Mouse (Mus musculus): ENCODE results near the gene Styx.
"Not testable (repeated sequence)": the region's sequence is repeated elsewhere in the genome, so short reads cannot be mapped to it uniquely, and the experiment has no call there.

The Styx gene

DNA sequence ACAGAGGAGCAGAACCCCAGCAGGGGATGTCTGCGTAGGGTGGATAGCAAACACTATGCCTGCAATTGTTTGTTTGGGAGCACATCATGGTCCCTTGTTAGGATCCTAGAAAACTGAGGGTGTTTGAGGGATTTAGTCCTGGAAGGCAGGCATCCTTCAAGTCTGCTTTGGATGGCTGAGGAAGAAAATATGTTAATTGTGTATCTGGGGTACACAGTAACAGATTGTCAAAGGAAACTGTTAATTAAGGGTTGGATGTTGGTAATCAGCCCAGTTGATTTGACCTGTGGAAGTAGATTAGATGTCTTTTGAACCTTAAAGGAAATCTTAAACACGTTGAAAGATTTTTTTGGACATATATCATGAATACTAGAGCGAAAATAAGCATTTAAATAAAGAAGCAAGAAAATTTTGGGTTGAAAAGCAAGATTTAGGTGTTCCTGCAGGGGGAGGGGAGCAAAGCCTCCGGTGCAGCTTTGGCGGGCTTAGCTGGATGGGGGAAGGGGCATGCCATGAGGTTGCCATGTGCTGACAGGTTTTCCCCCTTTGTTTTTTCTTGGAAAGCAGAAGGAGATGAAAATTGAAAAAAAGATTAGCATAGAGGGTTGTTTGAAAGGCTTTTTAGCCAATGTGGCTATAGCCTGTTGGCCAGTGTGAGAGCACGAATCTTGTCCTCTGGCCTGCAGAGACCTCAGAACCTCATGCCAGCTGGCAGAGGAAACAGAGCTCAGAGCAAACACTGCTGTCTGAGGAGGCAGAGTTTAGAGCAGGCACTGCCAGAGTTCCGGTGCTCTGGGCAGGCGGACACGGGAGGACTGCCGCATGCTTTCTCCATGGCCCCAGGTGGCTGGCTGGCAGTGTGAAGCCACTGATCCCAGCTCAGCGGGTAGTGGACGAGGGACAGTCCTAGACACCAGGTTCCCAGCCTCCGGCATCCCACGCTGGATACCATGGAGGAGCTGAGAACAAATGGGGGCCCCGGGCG, 13.6 kb downstream of the Styx start:
- DNase-seq (ENCODE audit: extremely low read depth, low read depth), result no peak

DNA sequence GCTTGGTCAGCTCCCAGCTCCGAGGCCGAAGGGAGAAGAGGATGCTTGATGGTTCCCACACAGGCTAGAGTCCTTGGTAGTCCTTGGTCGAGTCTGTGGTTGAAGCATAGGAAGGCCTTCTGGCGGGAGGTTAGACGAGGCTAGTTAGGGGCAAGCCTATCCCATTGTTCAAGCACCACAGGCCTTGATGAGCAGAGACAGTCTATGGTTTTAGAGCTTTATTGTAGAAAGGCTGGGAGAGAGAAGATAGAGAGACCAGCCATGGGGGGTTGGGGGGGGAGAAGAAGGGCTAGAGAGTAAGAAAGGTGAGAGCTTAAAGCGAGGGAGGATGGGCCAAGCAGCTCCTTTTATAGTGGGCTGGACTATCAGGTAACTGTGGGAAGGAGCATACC, 14.3 kb downstream of the Styx start:
- no peak for DNase-seq (ENCODE audit: extremely low read depth, low read depth)

DNA sequence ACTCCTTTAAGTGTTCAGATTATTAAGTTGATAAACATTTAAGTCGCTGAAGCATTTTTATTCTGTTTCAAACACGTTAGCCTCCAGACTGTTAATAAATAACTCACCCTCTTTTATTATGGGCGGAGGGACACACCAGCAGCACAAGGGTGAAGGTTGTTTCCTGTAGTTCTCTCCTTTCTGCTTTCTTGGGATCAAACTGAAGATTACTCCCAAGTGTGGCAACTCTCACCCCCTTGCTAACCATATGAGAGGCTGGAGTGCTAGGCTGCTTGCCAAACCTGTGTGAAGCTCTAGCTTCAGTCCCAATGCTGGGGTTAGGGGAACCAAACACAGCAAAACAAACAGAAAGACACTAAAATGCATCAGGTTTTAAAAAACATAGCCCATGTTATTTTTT, 27.9 kb downstream of the Styx start:
- no peak for DNase-seq (ENCODE audit: extremely low read depth, low read depth)

DNA sequence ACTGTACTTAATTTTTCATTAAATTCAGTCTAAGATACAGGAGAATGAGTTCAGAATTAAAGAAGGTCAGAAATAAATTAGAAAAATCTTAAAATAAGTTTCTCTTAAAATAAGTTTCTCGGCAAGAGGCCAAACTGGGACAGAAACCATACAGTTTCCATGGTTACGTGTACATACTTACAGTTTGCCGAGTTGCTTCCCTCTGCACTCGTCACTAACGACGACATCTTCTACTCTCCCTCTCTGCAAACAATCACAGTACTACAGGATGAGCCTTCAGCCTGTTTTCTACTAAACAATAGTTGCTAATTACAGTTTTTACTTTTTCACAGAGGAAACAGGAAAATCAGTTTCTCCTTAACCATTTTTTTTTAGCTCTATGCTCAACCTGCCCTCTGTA, 29.9 kb downstream of the Styx start:
- DNase-seq (ENCODE audit: extremely low read depth, low read depth), result no peak

DNA sequence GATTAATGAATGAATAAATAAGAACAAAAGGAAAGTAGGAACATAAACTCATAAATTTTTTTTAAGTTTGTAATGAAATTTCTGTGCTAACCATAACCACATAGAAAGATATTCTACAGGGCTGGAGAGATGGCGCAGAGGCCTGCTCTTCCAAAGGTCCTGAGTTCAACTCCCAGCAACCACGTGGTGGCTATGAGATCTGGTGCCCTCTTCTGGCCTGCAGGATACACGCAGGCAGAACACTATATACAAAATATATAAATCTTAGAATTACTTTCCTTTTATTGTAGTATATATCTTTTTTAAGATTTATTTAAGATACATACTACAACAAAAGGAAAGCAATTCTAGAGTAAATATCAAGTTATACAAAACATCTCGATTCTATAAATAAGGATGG, 32.0 kb downstream of the Styx start:
- DNase-seq (ENCODE audit: extremely low read depth, low read depth), result peak; percentile 7

DNA sequence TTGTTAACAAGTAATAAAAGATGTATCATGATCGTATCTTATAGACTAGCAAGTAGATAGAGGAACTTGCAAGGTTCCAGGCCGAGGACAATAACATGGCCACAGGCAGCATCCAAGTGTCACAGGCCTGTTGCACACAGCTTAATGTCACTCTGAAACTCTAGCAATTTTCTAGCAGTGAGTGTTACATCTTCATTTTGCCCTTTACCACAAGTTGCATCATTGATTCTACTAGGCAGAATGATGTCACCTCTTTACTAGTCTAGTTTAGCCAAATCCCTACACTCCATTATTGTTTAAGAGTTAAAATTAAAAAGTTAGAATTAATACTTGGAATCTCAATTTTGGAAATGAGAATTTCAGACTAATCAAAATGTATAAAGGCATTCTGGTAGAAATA, 34.7 kb downstream of the Styx start:
- DNase-seq (ENCODE audit: extremely low read depth, low read depth), result no peak

DNA sequence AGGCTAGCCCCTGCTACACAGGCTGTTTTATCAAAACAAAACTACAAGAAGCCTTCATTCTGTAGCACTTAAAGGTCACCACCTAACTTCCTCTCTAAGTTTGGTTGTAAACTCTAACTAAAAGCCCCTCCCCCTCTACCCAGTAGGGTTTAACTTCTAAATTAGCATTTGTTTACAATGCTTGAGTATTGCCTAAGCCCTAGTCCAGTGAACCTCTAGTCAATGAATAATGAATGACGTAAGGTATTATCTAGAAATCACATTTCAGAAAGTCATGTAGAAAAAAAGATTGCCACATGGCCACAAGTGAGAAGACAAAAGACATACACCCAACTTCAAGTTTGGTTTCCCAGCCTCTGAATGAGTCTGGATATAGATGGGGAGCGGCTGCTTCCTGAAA, 36.6 kb downstream of the Styx start:
- peak; percentile 20 for DNase-seq (ENCODE audit: extremely low read depth, low read depth)

DNA sequence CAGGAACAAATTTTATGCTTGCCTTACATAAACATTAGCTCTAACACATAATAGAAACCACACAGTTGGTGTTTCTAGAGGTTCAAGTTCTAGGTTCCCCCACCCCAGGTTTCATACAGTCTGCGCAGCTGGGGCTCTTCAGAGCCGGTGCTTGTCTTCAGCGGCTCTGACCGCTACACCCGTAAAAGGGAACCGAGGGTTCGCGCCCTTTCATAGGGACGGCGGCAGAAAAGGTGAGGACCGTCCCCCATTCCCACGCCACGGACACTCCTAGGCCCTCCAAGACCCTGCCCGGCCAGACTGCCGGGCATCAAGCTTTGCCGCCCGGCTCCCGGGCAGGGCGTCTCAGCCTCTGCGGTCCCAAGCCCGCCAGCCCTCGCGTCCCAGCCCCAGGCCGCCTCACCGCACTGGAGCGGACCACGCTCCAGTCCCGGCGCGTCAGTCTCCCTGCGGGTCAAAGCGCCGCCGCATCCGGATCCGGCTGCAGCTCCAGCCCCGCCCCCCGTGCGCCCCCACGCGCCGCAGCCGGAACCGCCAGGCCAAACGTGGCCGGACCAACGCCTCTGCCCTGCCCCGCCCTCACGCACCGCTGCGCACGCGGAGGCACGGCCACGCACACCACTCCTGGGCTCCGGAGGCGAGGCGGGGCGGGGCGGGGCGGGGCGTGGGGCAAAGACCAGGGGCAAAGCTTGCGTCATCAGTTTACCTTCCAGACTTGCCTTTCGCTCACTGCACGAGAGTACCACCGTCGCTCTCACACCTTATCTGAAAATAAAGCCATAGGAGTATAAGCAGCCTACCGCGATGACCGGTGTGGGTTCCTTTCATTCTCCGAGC, 37.7 kb downstream of the Styx start:
- peak; percentile 33 for DNase-seq (ENCODE audit: extremely low read depth, low read depth)

DNA sequence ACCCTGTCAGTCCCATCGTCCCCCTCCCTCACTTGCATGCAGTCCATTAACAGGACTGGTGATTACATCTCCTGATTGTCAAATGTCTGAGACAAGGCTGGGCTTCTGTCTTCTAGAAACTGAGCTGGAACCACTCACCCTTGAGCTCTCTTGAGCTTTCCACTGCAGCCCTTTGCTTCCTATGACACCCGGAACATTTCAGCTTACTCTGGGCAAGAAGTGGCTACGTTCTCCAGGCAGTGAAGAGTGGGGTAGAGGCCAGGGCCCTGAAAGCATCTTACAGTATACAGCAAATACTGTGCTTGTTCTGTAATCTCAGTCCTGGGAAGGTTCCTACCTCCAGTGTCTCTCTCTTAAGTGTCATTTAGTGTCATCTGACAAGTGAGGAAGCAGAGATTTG, 38.3 kb downstream of the Styx start:
- DNase-seq (ENCODE audit: extremely low read depth, low read depth), result peak; percentile 26

DNA sequence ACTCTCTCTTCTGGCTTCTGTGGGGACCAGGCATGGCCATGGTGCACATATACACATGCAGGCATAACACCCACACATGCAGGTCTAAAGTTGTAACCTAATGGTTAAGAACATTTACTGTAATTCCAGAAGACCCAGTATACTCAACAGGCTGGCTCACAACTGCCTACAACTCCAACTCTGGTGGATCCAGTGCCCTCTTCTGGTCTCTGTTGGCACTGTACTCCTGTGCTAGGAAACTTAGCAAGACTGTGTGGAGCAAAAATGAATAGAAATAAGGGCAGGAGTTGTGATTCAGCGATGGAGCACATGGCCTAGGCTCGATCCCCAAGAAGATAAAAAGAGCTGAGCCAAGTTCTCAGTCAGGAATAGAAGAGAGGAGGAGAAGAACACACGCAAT, 48.9 kb downstream of the Styx start:
- peak; percentile 18 for DNase-seq (ENCODE audit: extremely low read depth, low read depth)

DNA sequence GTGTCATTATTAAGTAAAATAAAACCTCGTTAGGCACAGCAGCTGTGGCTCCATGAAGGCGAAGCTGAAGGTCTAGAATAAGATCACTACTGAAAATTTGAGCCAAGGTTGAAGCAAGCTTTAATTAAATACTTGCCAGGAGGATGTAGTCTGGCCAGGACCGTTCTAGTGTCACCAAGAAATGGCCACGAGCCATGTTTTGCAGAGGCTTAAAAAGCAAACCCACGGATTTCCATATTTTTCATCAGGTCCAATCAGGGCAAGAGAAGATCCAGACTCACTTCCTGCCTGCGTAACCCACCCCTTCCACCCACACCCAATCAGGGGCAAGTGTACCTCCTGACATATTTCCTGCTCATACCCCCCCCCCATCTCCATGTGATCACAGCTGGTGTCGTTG, 52.8 kb downstream of the Styx start:
- no peak for DNase-seq (ENCODE audit: extremely low read depth, low read depth)

DNA sequence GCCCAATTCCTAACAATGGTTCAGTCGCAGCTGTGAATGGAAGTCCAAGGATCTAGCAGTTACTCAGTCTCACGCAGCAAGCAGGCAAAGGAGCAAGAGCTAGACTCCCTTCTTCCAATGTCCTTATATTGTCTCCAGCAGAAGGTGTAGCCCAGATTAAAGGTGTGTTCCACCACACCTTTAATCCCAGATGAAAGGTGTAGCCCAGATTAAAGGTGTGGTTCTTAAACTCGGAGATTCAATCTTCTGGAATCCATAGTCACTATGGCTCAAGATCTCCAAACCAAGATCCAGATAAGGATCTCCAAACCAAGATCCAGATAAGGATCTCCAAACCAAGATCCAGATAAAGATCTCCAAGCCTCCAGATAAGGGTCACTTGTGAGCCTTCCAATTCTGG, 53.9 kb downstream of the Styx start, which contains the start of gene Gnpnat1:
Gene Gnpnat1 (minus strand): TSS at position 101 of the 400 bp plus-strand sequence.
- not testable (repeated sequence) for DNase-seq (ENCODE audit: extremely low read depth, low read depth)

DNA sequence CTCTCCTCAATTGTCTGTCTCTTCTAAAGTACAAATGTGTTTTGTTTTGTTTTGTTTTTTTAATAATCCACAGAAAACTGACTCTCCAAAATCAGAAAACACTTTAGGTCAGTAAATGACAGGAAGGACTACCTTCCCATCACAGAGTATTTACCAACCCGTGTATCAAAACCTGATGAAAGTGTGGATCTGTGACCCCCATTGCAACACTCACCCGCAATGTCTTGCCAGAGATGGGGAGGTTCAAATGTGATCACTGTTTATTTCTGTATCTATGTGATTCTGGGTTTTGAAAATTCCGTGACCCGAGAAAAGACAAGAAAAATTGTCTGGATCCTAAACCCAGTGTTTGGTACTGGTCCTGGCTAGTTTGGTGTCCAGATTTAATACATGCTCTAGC, 65.4 kb downstream of the Styx start:
- no peak for DNase-seq (ENCODE audit: extremely low read depth, low read depth)

DNA sequence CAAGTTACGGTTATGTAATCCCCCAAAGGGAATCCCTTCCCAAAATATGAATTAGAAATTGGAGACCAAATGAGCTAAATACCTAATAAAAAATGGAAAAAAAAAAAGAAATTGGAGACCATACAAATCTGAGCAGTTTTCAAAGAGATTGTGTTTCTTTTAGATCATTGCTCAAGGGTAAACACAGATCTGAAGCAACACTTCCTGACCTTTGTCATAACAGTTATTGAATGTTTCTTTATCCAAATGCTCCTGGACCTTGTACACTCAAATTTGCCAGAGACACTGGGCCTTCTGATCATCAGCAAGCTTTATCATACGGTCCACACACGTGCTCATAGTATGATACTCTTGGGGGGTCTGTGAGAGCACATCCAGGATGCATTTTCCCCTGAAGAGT, 67.7 kb downstream of the Styx start:
- DNase-seq (ENCODE audit: extremely low read depth, low read depth), result no peak

DNA sequence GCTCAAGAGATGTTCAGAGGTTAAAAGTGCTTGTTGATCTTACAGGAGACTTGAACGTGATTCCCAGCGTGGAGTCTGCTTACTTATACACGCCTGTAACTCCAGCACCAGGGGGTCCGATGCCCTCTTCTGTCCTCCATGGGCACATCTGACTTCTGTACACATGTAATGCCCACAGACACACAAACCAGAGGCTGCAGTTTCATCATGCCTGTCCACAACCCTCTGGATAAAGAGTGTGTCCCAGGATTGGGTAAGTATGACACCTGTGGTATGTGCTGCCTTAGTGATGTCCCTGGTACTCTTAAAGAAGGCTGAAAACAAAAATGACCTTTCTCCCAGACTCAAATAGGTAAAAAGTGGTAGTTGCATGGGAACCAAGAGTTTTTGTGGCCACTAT, 68.4 kb downstream of the Styx start:
- no peak for DNase-seq (ENCODE audit: extremely low read depth, low read depth)

DNA sequence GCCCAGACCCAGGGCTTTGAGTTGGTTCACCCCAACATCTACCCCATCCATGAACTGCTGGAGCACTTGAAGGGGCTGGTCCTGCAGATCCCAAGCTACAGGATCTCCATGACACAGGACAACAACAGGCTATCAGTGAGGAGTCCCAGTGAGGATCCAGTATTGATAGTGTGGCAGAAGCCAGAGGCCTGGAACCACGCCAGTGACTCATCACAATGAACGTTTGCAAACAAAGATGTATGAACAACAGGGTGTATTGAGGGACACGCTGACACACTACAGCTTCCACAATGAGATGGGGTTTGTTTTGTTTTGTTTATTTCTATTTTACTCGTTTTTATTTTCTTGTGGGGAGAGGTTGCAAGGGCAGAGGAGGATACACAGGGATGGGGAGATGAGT, 71.5 kb downstream of the Styx start:
- no peak for DNase-seq (ENCODE audit: extremely low read depth, low read depth)

DNA sequence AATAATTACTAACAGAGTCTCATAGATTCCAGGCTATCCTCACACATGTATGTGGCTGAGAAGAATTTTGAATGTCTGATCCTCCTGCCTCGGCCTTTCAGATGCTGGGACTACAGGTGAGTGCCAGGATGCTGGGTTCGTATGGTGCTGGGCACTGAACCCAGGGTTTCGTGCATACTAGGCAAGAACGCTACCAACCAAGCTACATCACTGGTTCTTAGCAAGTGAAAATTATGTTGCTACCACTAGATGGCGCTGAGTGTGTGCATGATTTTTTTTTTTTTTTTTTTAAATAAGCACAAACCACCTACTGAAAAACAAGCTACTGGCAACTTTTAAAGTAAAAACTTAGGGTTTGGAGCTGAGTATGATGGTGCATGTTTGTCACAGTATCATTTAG, 72.3 kb downstream of the Styx start:
- peak; percentile 64 for DNase-seq (ENCODE audit: extremely low read depth, low read depth)

DNA sequence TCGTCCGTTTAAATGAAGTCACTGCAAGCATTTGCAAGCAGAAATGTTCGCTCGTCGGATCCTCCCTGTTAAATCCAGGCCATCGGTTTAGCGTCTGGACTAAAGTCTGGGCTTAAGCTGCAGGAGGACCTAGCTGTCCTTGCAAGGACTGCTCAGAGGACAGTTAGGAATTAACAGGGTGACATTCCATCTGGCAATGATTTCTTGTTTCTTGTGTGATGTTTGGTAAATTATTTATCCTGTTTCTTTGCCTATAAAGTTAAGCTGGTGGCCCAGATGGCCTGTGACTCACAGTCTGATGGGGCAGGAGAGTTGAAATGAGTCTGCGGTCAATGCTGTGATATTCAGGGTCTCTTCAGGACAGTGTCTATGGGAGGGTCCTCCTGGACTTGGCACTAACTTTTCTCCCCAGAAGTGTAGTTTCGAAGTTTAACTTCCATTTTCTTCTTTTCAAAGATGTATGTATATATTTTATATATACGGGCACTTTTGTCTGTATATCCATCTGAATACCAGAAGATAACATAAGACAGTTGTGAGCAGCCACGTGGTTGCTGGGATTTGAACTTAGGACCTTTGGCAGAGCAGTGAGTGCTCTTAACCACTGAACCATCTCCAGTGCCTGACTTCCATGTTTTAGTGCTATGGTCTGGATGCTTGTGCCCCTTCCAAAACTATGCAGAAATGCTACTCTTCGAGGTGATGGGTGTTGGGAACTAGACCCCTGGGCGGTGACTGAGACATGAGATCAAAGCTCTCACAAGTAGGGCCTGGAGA, 79.4 kb downstream of the Styx start:
- DNase-seq (ENCODE audit: extremely low read depth, low read depth), result no peak

DNA sequence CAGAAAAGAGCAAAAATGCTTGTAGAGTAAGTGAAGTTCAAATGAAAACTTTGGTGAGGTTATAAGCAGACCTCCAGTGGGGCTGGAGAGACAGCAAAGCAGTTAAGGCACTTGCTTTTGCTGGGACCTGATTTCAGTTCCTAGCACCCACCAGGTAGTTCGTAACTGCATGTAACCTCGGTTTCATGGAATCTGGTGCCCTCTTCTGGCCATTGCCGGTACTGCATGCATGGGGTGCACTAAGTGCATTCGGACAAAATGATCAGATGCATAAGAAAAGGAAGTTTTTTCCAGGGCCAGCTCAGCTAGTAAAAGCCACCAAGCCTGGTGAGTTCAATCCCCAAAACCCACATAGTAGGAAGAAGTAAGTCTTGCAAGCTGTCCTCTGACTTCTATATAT, 81.1 kb downstream of the Styx start:
- DNase-seq (ENCODE audit: extremely low read depth, low read depth), result no peak

DNA sequence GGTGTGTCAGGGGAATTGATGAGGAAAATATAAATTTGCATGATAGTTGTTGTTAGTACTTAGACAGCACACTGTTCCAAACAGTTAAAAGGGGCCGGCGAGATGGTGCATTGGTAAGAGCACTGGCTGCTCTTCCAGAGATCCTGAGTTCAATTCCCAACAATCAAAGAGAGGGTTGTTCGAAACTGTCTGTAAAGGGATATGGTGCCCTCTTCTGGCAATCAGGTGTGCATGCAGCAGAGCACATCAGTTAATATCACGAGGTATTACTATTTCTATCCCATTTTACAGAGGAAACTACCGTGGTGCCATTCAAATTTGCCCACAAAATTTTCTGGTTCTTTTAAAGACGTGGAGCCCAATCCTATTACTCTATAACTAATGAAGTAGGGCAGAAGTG, 83.3 kb downstream of the Styx start:
- peak; percentile 8 for DNase-seq (ENCODE audit: extremely low read depth, low read depth)

DNA sequence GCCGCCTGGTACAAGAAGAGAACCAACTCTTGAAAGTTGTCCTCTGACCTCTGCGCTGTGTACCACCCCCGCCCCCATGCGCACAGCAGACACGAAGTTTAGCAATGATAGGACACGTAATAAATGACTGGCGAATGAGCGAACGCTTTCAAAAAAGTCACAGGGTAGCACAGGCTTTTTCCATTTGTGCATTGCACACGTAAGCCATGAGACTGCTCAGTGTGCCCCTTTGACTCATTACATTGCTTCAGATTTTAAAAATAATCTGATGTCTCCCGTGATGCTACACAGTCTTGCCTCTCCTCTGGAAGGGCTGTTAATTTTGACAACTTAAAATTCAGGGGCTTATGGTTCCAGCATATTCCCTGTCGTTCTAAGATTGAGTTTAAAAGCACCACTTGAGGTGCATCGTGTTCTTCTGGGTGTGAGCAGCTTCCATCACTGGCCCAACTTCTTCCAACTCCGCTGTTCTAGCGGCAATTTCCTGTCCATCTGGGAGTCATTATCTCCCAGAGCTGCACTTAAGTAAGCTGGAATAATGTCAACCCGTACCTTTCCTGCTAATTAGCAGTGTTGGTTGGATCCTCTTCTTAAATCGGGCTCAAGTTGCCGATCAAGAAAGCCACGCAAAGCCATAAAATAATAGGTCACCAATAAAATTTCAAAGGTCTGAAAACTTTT, 87.5 kb downstream of the Styx start:
- no peak for DNase-seq (ENCODE audit: extremely low read depth, low read depth)

Measured in MEL-GATA-1-ER (cell line).